Mouse (Mus musculus) E14TG2a.4 (cell line): ENCODE results near the gene Gm6993.
A peak's percentile ranks its signal among the peaks of the same experiment; 100 is the strongest.

ENCODE experiments used
- H3K27me3 ChIP-seq: 2 replicates; pipeline ENCODE4 v1.6.1; 2014; ENCODE audit warnings: low read length, control low read depth; ENCODE audit not compliant: insufficient read depth
- H3K36me3 ChIP-seq: 2 replicates; pipeline ENCODE4 v1.6.1; 2014; ENCODE audit warnings: low read length, control low read depth; ENCODE audit not compliant: insufficient read depth
- H3K4me1 ChIP-seq: replicated peaks from 2 replicates; pipeline ENCODE4 v1.6.1; 2014; ENCODE audit warnings: low read depth, low read length, control low read depth
- H3K4me3 ChIP-seq: replicated peaks from 2 replicates; pipeline ENCODE4 v1.5.1; 2014; ENCODE audit warnings: mild to moderate bottlenecking, low read length
- H3K9me3 ChIP-seq: 2 replicates; pipeline ENCODE4 v1.6.1; 2014; ENCODE audit warnings: low read length, control low read depth
- CTCF ChIP-seq: conservative IDR thresholded peaks from 2 replicates; pipeline ENCODE4 v1.5.1; 2014; ENCODE audit warnings: low read length
- NANOG ChIP-seq: IDR thresholded peaks from 2 replicates; pipeline ENCODE4 v1.6.1; 2014; ENCODE audit warnings: borderline replicate concordance, low read length, mixed read lengths
- POU5F1 ChIP-seq: IDR thresholded peaks from 2 replicates; pipeline ENCODE4 v1.6.1; 2014; ENCODE audit warnings: low read length, borderline replicate concordance

Gene Gm6993

GRCm38 (mm10) chr12:31213556-31213955 is 27.0 kb upstream of the Gm6993 start:
- TF ChIP-seq NANOG (no peak), POU5F1 (no peak), CTCF (no peak)
- no peaks in the 10 kb centered on the region for H3K36me3 ChIP-seq
- no peak overlapping the region for H3K4me3 ChIP-seq
- H3K4me1 ChIP-seq = peaks cover 25% of the 10 kb centered on the region
- H3K9me3 ChIP-seq = peaks cover 5% of the 10 kb centered on the region
- no peaks in the 10 kb centered on the region for H3K27me3 ChIP-seq

- TF ChIP-seq POU5F1 (no peak), NANOG (no peak), CTCF (no peak)
- Histone ChIP-seq H3K9me3 (peaks cover 5% of the 10 kb centered on the region), H3K27me3 (no peaks in the 10 kb centered on the region), H3K36me3 (no peaks in the 10 kb centered on the region), H3K4me3 (no peak overlapping the region), H3K4me1 (peaks cover 17% of the 10 kb centered on the region)
These were observed 25.6 kb upstream of the Gm6993 start for GRCm38 (mm10) chr12:31215003-31215402.

- no peaks in the 10 kb centered on the region for H3K36me3 ChIP-seq
- TF ChIP-seq POU5F1 = no peak
- TF ChIP-seq NANOG = no peak
- no peak for TF ChIP-seq CTCF
- peaks cover 22% of the 10 kb centered on the region for H3K4me1 ChIP-seq
- no peak overlapping the region for H3K4me3 ChIP-seq
- peaks cover 5% of the 10 kb centered on the region for H3K9me3 ChIP-seq
- no peaks in the 10 kb centered on the region for H3K27me3 ChIP-seq
These were observed 23.3 kb upstream of the Gm6993 start for GRCm38 (mm10) chr12:31217232-31217631.

- TF ChIP-seq NANOG (no peak), POU5F1 (no peak), CTCF (no peak)
- Histone ChIP-seq H3K27me3 (no peaks in the 10 kb centered on the region), H3K9me3 (peaks cover 5% of the 10 kb centered on the region)
These were observed 21.8 kb upstream of the Gm6993 start for GRCm38 (mm10) chr12:31218774-31219173.

GRCm38 (mm10) chr12:31221522-31221921 is 19.0 kb upstream of the Gm6993 start:
- TF ChIP-seq POU5F1 (no peak), CTCF (no peak), NANOG (no peak)

More at GRCm38 (mm10) chr12:31218774-31219173, 21.8 kb upstream of the Gm6993 start:
- Histone ChIP-seq H3K36me3 (no peaks in the 10 kb centered on the region), H3K4me1 (peaks cover 27% of the 10 kb centered on the region), H3K4me3 (no peak overlapping the region)

GRCm38 (mm10) chr12:31222282-31222681 is 18.3 kb upstream of the Gm6993 start:
- TF ChIP-seq CTCF (no peak), NANOG (no peak), POU5F1 (no peak)
- Histone ChIP-seq H3K9me3 (no peaks in the 10 kb centered on the region), H3K27me3 (no peaks in the 10 kb centered on the region), H3K36me3 (no peaks in the 10 kb centered on the region), H3K4me1 (peaks cover 50% of the 10 kb centered on the region), H3K4me3 (no peak overlapping the region)

More at GRCm38 (mm10) chr12:31221522-31221921, 19.0 kb upstream of the Gm6993 start:
- Histone ChIP-seq H3K36me3 (no peaks in the 10 kb centered on the region), H3K4me3 (no peak overlapping the region), H3K4me1 (peaks cover 49% of the 10 kb centered on the region), H3K9me3 (no peaks in the 10 kb centered on the region), H3K27me3 (no peaks in the 10 kb centered on the region)

GRCm38 (mm10) chr12:31222741-31223140 is 17.8 kb upstream of the Gm6993 start:
- no peak overlapping the region for H3K4me3 ChIP-seq
- H3K9me3 ChIP-seq = no peaks in the 10 kb centered on the region
- H3K36me3 ChIP-seq = no peaks in the 10 kb centered on the region
- H3K27me3 ChIP-seq = no peaks in the 10 kb centered on the region
- no peak for TF ChIP-seq NANOG
- TF ChIP-seq POU5F1 = no peak
- no peak for TF ChIP-seq CTCF
- peaks cover 46% of the 10 kb centered on the region for H3K4me1 ChIP-seq

- Histone ChIP-seq H3K27me3 (0 out of 2 replicates have a peak, but pooled peaks cover 2% of the 10 kb centered on the region), H3K4me1 (peaks cover 57% of the 10 kb centered on the region), H3K36me3 (no peaks in the 10 kb centered on the region), H3K4me3 (peak overlapping the region; percentile 32; the same call in 1 of the 2 replicates), H3K9me3 (no peaks in the 10 kb centered on the region)
- TF ChIP-seq CTCF (no peak), POU5F1 (no peak), NANOG (no peak)
These were observed 15.1 kb upstream of the Gm6993 start for GRCm38 (mm10) chr12:31225451-31225850.

GRCm38 (mm10) chr12:31227167-31227566 is 13.4 kb upstream of the Gm6993 start:
- TF ChIP-seq NANOG = no peak
- no peak for TF ChIP-seq CTCF
- no peaks in the 10 kb centered on the region for H3K9me3 ChIP-seq
- peaks cover 53% of the 10 kb centered on the region for H3K4me1 ChIP-seq
- H3K4me3 ChIP-seq = no peak overlapping the region
- no peaks in the 10 kb centered on the region for H3K36me3 ChIP-seq
- H3K27me3 ChIP-seq = 0 out of 2 replicates have a peak, but pooled peaks cover 2% of the 10 kb centered on the region
